Mouse (Mus musculus) kidney, embryonic 15.5 days (tissue): ENCODE results near the gene Fasl. TPM values are rescaled to one million over a fixed set of nuclear protein-coding genes. Genes with fewer than 3 reads are reported as not detected.

Experiments used
- ATAC-seq: fragments of 200-750 bp; cut with Nextera tagmentation; replicated peaks from 2 replicates; pipeline ENCODE4 v1.8.0; 2017; ENCODE audit warnings: moderate TSS enrichment; ENCODE audit not compliant: low FRiP score
- H3K27ac ChIP-seq: fragments of 300-500 bp; sonication (generic); 2 replicates; pipeline ENCODE4 v1.5.1; 2015; ENCODE audit warnings: mild to moderate bottlenecking, inconsistent platforms
- H3K27me3 ChIP-seq: fragments of 300-500 bp; sonication (generic); 2 replicates; pipeline ENCODE4 v1.6.1; 2015; ENCODE audit warnings: inconsistent platforms
- H3K36me3 ChIP-seq: fragments of 300-500 bp; sonication (generic); 2 replicates; pipeline ENCODE4 v1.6.1; 2015; ENCODE audit warnings: inconsistent platforms
- H3K4me1 ChIP-seq: fragments of 300-500 bp; sonication (generic); 2 replicates; pipeline ENCODE4 v1.6.1; 2015; ENCODE audit warnings: inconsistent platforms
- H3K4me2 ChIP-seq: fragments of 300-500 bp; sonication (generic); 2 replicates; pipeline ENCODE4 v1.6.1; 2015; ENCODE audit warnings: moderate library complexity, mild to moderate bottlenecking, inconsistent platforms
- H3K4me3 ChIP-seq: fragments of 300-500 bp; sonication (generic); replicated peaks from 2 replicates; pipeline ENCODE4 v1.5.1; 2015; ENCODE audit warnings: mild to moderate bottlenecking, inconsistent platforms
- H3K9ac ChIP-seq: fragments of 300-500 bp; sonication (generic); 2 replicates; pipeline ENCODE4 v1.6.1; 2015; ENCODE audit warnings: mild to moderate bottlenecking, inconsistent platforms
- H3K9me3 ChIP-seq: fragments of 300-500 bp; sonication (generic); replicated peaks from 2 replicates; pipeline ENCODE4 v1.6.1; 2016; ENCODE audit warnings: inconsistent platforms
- WGBS: fragments of 180-500 bp; shearing (Covaris S2); methylation state at CpG from one replicate; pipeline ENCODE4 v1.1.7; 2015; ENCODE audit warnings: mixed read lengths; 5-methylcytosine and 5-hydroxymethylcytosine counted together
- polyA plus RNA-seq: library from polyadenylated mRNA; unstranded; fragments of >200 nt; fragmentation: Nextera tagmentation; extraction: Ambion mirVana; gene quantifications from 2 replicates; pipeline ENCODE4 v1.2.1, GENCODE M21; 2015

The Fasl gene
- polyA plus RNA-seq, 1 experiment from 2014 or later = not detected

- no peaks in the 10 kb centered on the region for H3K27me3 ChIP-seq
- ATAC-seq = no peak
- H3K4me3 ChIP-seq = no peak overlapping the region
- no peak overlapping the region for H3K27ac ChIP-seq
- H3K36me3 ChIP-seq = no peaks in the 10 kb centered on the region
- H3K4me2 ChIP-seq = no peak overlapping the region
- no peaks in the 10 kb centered on the region for H3K9me3 ChIP-seq
- 87% methylated on average over 8 of the region's 8 CpGs for WGBS
- no peak overlapping the region for H3K9ac ChIP-seq
- H3K4me1 ChIP-seq = no peaks in the 10 kb centered on the region
These were observed 3.8 kb upstream of the Fasl start for GRCm38 (mm10) chr1:161791854-161792686.

- H3K9me3 ChIP-seq = no peaks in the 10 kb centered on the region
- H3K9ac ChIP-seq = no peak overlapping the region
- H3K27ac ChIP-seq = no peak overlapping the region
- ATAC-seq = no peak
- H3K4me2 ChIP-seq = no peak overlapping the region
- WGBS = 84% methylated on average over 2 of the region's 2 CpGs
- H3K36me3 ChIP-seq = no peaks in the 10 kb centered on the region
- H3K4me1 ChIP-seq = no peaks in the 10 kb centered on the region
- H3K27me3 ChIP-seq = no peaks in the 10 kb centered on the region
- no peak overlapping the region for H3K4me3 ChIP-seq
These were observed 5.6 kb downstream of the Fasl start for GRCm38 (mm10) chr1:161782725-161783124.

GRCm38 (mm10) chr1:161781594-161781993 is 6.7 kb downstream of the Fasl start:
- no peak overlapping the region for H3K4me3 ChIP-seq

GRCm38 (mm10) chr1:161779057-161779456 is 9.2 kb downstream of the Fasl start:
- no peak overlapping the region for H3K4me2 ChIP-seq
- H3K27me3 ChIP-seq = no peaks in the 10 kb centered on the region
- H3K36me3 ChIP-seq = no peaks in the 10 kb centered on the region
- ATAC-seq = no peak
- H3K4me1 ChIP-seq = no peaks in the 10 kb centered on the region
- no peak overlapping the region for H3K27ac ChIP-seq
- H3K9ac ChIP-seq = no peak overlapping the region
- no peak overlapping the region for H3K4me3 ChIP-seq
- no peaks in the 10 kb centered on the region for H3K9me3 ChIP-seq

More at GRCm38 (mm10) chr1:161781594-161781993, 6.7 kb downstream of the Fasl start:
- no peaks in the 10 kb centered on the region for H3K36me3 ChIP-seq
- no peak overlapping the region for H3K9ac ChIP-seq
- no peaks in the 10 kb centered on the region for H3K4me1 ChIP-seq
- H3K27ac ChIP-seq = no peak overlapping the region
- H3K9me3 ChIP-seq = no peaks in the 10 kb centered on the region
- no peaks in the 10 kb centered on the region for H3K27me3 ChIP-seq
- no peak overlapping the region for H3K4me2 ChIP-seq
- 91% methylated on average over 5 of the region's 5 CpGs for WGBS
- ATAC-seq = no peak

GRCm38 (mm10) chr1:161775151-161775550 is 13.1 kb downstream of the Fasl start:
- Histone ChIP-seq H3K4me2 (no peak overlapping the region), H3K4me3 (no peak overlapping the region), H3K27me3 (no peaks in the 10 kb centered on the region)

GRCm38 (mm10) chr1:161771293-161771692 is 17.0 kb downstream of the Fasl start:
- Histone ChIP-seq H3K4me3 (no peak overlapping the region), H3K27ac (no peak overlapping the region), H3K4me1 (no peaks in the 10 kb centered on the region), H3K27me3 (no peaks in the 10 kb centered on the region), H3K36me3 (no peaks in the 10 kb centered on the region), H3K4me2 (no peak overlapping the region), H3K9ac (no peak overlapping the region), H3K9me3 (no peaks in the 10 kb centered on the region)
- ATAC-seq = no peak
- 78% methylated on average over 2 of the region's 2 CpGs for WGBS

More at GRCm38 (mm10) chr1:161775151-161775550, 13.1 kb downstream of the Fasl start:
- no peak for ATAC-seq
- H3K9me3 ChIP-seq = no peaks in the 10 kb centered on the region
- no peaks in the 10 kb centered on the region for H3K36me3 ChIP-seq
- no peak overlapping the region for H3K9ac ChIP-seq
- no peak overlapping the region for H3K27ac ChIP-seq
- H3K4me1 ChIP-seq = no peaks in the 10 kb centered on the region
- 59% methylated on average over 6 of the region's 6 CpGs for WGBS

GRCm38 (mm10) chr1:161769329-161769728 is 19.0 kb downstream of the Fasl start:
- Histone ChIP-seq H3K4me1 (no peaks in the 10 kb centered on the region), H3K9me3 (no peaks in the 10 kb centered on the region), H3K9ac (no peak overlapping the region), H3K27me3 (no peaks in the 10 kb centered on the region), H3K4me3 (no peak overlapping the region), H3K36me3 (no peaks in the 10 kb centered on the region), H3K4me2 (no peak overlapping the region), H3K27ac (no peak overlapping the region)
- no peak for ATAC-seq
- WGBS = 88% methylated on average over 1 of the region's 1 CpGs

GRCm38 (mm10) chr1:161767101-161767524 is 21.2 kb downstream of the Fasl start:
- WGBS = 65% methylated on average over 12 of the region's 12 CpGs
- no peak overlapping the region for H3K4me2 ChIP-seq
- no peaks in the 10 kb centered on the region for H3K36me3 ChIP-seq
- no peak overlapping the region for H3K9ac ChIP-seq
- no peak overlapping the region for H3K27ac ChIP-seq
- no peak overlapping the region for H3K4me3 ChIP-seq
- no peaks in the 10 kb centered on the region for H3K9me3 ChIP-seq
- no peak for ATAC-seq
- no peaks in the 10 kb centered on the region for H3K4me1 ChIP-seq
- H3K27me3 ChIP-seq = no peaks in the 10 kb centered on the region

GRCm38 (mm10) chr1:161766656-161767055 is 21.6 kb downstream of the Fasl start:
- Histone ChIP-seq H3K4me1 (no peaks in the 10 kb centered on the region), H3K4me2 (no peak overlapping the region), H3K4me3 (no peak overlapping the region), H3K9me3 (no peaks in the 10 kb centered on the region), H3K27me3 (no peaks in the 10 kb centered on the region), H3K36me3 (no peaks in the 10 kb centered on the region), H3K27ac (no peak overlapping the region), H3K9ac (no peak overlapping the region)
- 60% methylated on average over 5 of the region's 5 CpGs for WGBS
- ATAC-seq = peak; percentile 56; the same call in 1 of the 2 replicates

GRCm38 (mm10) chr1:161765932-161766331 is 22.4 kb downstream of the Fasl start:
- no peaks in the 10 kb centered on the region for H3K27me3 ChIP-seq
- 47% methylated on average over 5 of the region's 5 CpGs for WGBS
- H3K9ac ChIP-seq = no peak overlapping the region
- no peaks in the 10 kb centered on the region for H3K36me3 ChIP-seq
- ATAC-seq = no peak
- H3K9me3 ChIP-seq = no peaks in the 10 kb centered on the region
- no peaks in the 10 kb centered on the region for H3K4me1 ChIP-seq
- H3K4me2 ChIP-seq = no peak overlapping the region
- no peak overlapping the region for H3K27ac ChIP-seq
- no peak overlapping the region for H3K4me3 ChIP-seq

GRCm38 (mm10) chr1:161764964-161765363 is 23.3 kb downstream of the Fasl start:
- Histone ChIP-seq H3K9me3 (no peaks in the 10 kb centered on the region), H3K27ac (no peak overlapping the region), H3K27me3 (no peaks in the 10 kb centered on the region), H3K4me3 (no peak overlapping the region), H3K4me1 (no peaks in the 10 kb centered on the region), H3K36me3 (no peaks in the 10 kb centered on the region), H3K4me2 (no peak overlapping the region), H3K9ac (no peak overlapping the region)
- 89% methylated on average over 1 of the region's 1 CpGs for WGBS
- ATAC-seq = no peak

GRCm38 (mm10) chr1:161761556-161761955 is 26.7 kb downstream of the Fasl start:
- ATAC-seq = no peak
- no peaks in the 10 kb centered on the region for H3K36me3 ChIP-seq
- no peak overlapping the region for H3K27ac ChIP-seq
- H3K4me3 ChIP-seq = no peak overlapping the region
- no peak overlapping the region for H3K4me2 ChIP-seq
- H3K9me3 ChIP-seq = no peaks in the 10 kb centered on the region
- H3K4me1 ChIP-seq = no peaks in the 10 kb centered on the region
- H3K27me3 ChIP-seq = no peaks in the 10 kb centered on the region
- 29% methylated on average over 4 of the region's 4 CpGs for WGBS
- H3K9ac ChIP-seq = no peak overlapping the region

GRCm38 (mm10) chr1:161756547-161756946 is 31.7 kb downstream of the Fasl start:
- Histone ChIP-seq H3K27me3 (no peaks in the 10 kb centered on the region), H3K27ac (no peak overlapping the region), H3K4me2 (no peak overlapping the region), H3K4me3 (no peak overlapping the region), H3K9ac (no peak overlapping the region), H3K9me3 (no peaks in the 10 kb centered on the region), H3K4me1 (no peaks in the 10 kb centered on the region), H3K36me3 (no peaks in the 10 kb centered on the region)
- 89% methylated on average over 3 of the region's 3 CpGs for WGBS
- no peak for ATAC-seq
